Mouse (Mus musculus): ENCODE measurements around the gene Smim27. TPM values are rescaled to one million over a fixed set of nuclear protein-coding genes. Genes with fewer than 3 reads are reported as not detected.

Smim27 gene
- polyA plus RNA-seq, 1 experiment from 2014 or later: 29.0 TPM

DNA sequence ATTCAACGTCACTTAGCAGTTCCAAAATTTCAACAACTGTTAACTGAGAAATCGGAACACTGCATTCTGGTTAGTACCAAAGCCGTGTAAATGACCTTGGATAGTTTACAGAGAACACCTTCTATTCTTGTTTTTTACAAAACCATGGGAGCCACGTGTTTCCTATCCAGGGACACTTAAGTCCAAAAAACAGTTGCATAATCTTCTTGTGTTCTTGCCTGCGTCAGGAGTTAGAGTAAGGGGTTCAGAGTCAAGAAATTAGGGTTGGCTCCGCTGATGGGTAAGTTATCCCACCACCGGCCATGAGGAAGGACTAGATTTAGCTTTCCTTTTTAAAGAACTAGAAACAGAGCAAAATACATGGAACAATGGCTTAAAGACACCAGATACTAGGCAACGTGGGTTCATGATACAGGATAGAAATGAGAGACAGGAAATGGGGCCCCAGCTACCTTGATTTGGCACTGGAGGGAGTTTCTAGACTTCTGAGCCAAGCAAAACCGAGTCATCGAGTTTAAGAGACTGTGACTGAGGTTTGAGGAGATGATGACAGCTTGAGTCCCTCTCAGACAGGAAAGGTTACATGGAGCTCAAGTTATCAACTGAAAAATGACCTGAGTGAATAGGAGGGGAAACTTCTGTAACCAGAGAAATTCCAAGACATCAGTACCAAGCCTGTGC, 33.2 kb downstream of the Smim27 start:
- Histone ChIP-seq H3K4me1 (ENCODE audit: control insufficient read depth, insufficient read depth, low read length) (0 out of 2 replicates have a peak, but pooled peaks cover 3% of the 10 kb centered on the region), H3K4me3 (ENCODE audit: low read depth, low read length) (no peak overlapping the region), H3K4me2 (no peak overlapping the region), H3K36me3 (ENCODE audit: control insufficient read depth, insufficient read depth, low read length) (no peaks in the 10 kb centered on the region), H3K27me3 (ENCODE audit: control insufficient read depth, insufficient read depth, low read length) (no peaks in the 10 kb centered on the region), H3K27ac (ENCODE audit: low read depth, low read length) (no peak overlapping the region), H3K9me3 (replicated peaks; ENCODE audit: control insufficient read depth, low read length) (no peaks in the 10 kb centered on the region), H3K9ac (ENCODE audit: low read depth, low read length) (no peak overlapping the region)
- 62% methylated on average over 10 of the region's 10 CpGs for WGBS (ENCODE audit: insufficient replicate concordance)
- no peak for ATAC-seq (replicated peaks; ENCODE audit: insufficient number of reproducible peaks, low FRiP score, low TSS enrichment)

DNA sequence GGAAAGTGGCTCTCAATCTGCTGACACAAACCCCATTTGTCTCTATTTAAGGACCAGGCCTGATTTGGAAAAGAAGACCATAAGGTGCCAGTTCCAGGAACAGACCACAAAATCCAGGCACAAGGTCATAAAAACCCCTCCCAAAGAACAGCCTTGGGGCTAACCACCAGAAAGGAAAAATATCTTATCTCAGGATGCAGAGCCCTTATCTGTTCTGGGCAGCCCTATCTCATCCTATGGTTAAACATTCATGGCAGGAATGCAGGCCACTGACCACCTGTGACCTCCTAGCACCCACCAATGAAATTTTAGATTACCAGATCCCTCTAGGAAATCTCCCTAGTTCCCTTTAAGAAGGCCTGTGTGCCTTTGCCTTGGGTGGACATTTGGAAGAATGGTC, 40.3 kb downstream of the Smim27 start:
- H3K9me3 ChIP-seq (replicated peaks; ENCODE audit: control insufficient read depth, low read length): no peaks in the 10 kb centered on the region
- no peaks in the 10 kb centered on the region for H3K4me1 ChIP-seq (ENCODE audit: control insufficient read depth, insufficient read depth, low read length)
- no peak overlapping the region for H3K9ac ChIP-seq (ENCODE audit: low read depth, low read length)
- H3K4me2 ChIP-seq: no peak overlapping the region
- ATAC-seq (replicated peaks; ENCODE audit: insufficient number of reproducible peaks, low FRiP score, low TSS enrichment): no peak
- no peak overlapping the region for H3K4me3 ChIP-seq (ENCODE audit: low read depth, low read length)
- H3K27me3 ChIP-seq (ENCODE audit: control insufficient read depth, insufficient read depth, low read length): no peaks in the 10 kb centered on the region
- H3K27ac ChIP-seq (ENCODE audit: low read depth, low read length): no peak overlapping the region
- no peaks in the 10 kb centered on the region for H3K36me3 ChIP-seq (ENCODE audit: control insufficient read depth, insufficient read depth, low read length)

DNA sequence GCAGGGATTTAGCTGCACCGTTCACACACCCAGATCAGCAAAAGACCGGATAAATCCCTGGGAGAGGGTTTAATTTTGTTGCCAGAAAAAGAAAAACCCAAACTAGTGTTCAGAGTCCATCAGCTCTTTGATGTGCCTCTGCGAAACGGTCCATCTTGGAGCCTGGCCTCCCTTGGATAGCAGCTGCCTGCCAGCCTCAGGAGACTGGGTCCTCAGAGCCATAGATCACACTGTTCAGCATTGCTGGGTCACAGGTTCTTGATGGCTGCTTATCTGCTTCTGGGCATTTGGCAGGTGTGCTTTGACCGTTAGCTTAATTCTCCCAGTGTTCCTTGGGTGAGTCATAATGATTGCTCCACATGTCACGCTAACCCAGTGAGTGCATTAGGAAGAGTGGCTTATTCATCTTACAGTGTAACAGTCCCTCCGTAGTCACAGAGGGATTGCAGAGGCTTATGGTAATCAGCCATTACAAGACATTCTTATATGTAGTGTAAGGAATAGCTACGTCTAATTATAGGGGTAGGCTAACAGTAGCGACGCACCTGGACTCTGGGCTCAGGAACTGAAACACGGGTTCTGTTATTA, 41.5 kb downstream of the Smim27 start:
- H3K9me3 ChIP-seq (replicated peaks; ENCODE audit: control insufficient read depth, low read length): no peaks in the 10 kb centered on the region
- H3K4me1 ChIP-seq (ENCODE audit: control insufficient read depth, insufficient read depth, low read length): no peaks in the 10 kb centered on the region
- no peak overlapping the region for H3K9ac ChIP-seq (ENCODE audit: low read depth, low read length)
- no peak for ATAC-seq (replicated peaks; ENCODE audit: insufficient number of reproducible peaks, low FRiP score, low TSS enrichment)
- H3K4me2 ChIP-seq: no peak overlapping the region
- no peak overlapping the region for H3K27ac ChIP-seq (ENCODE audit: low read depth, low read length)
- H3K4me3 ChIP-seq (ENCODE audit: low read depth, low read length): no peak overlapping the region
- no peaks in the 10 kb centered on the region for H3K36me3 ChIP-seq (ENCODE audit: control insufficient read depth, insufficient read depth, low read length)
- H3K27me3 ChIP-seq (ENCODE audit: control insufficient read depth, insufficient read depth, low read length): no peaks in the 10 kb centered on the region
- 75% methylated on average over 11 of the region's 11 CpGs for WGBS (ENCODE audit: insufficient replicate concordance)

DNA sequence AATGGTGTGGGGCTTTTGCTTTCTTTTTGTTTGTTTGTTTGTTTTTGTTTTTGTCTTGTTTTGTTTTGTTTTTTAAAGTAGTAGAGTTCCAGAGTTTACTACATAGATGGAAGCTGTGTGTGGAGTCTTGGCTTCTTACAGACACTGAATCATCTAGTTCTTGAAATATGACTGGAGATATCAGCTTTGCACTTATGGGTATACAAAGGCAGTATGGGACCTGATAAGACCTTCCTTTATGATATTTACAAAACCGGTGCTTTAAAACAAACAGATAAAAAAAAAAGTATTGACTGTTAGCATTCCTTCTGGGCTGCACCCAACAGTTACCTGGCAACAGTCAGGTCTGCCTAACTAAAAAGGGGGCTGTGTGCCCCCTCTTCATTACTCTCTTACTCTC, 42.8 kb downstream of the Smim27 start:
- 63% methylated on average over 1 of the region's 1 CpGs for WGBS (ENCODE audit: insufficient replicate concordance)
- Histone ChIP-seq H3K4me3 (ENCODE audit: low read depth, low read length) (no peak overlapping the region), H3K9ac (ENCODE audit: low read depth, low read length) (no peak overlapping the region), H3K27me3 (ENCODE audit: control insufficient read depth, insufficient read depth, low read length) (no peaks in the 10 kb centered on the region), H3K4me1 (ENCODE audit: control insufficient read depth, insufficient read depth, low read length) (no peaks in the 10 kb centered on the region), H3K36me3 (ENCODE audit: control insufficient read depth, insufficient read depth, low read length) (no peaks in the 10 kb centered on the region), H3K9me3 (replicated peaks; ENCODE audit: control insufficient read depth, low read length) (no peaks in the 10 kb centered on the region), H3K4me2 (no peak overlapping the region), H3K27ac (ENCODE audit: low read depth, low read length) (no peak overlapping the region)
- no peak for ATAC-seq (replicated peaks; ENCODE audit: insufficient number of reproducible peaks, low FRiP score, low TSS enrichment)

DNA sequence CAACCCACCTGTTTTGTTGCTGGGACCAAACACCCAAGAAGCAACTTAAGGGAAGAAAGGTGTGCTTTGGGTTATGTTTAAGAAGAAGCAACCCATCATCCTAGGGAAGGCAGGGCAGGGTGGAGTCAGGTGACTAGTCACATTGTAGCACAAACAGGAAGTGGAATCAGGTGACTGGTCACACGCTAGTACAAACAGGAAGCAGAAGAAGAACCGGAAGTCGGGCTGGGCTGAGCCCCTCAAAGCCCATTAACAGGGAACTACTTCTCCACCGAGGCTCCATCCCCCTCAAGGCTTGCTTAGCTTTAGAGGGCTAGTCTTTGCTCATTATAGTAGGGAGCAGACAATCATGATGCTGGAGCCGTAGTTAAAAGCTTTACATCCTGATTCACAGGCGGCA, 43.6 kb downstream of the Smim27 start:
- no peak overlapping the region for H3K27ac ChIP-seq (ENCODE audit: low read depth, low read length)
- H3K27me3 ChIP-seq (ENCODE audit: control insufficient read depth, insufficient read depth, low read length): no peaks in the 10 kb centered on the region
- H3K9me3 ChIP-seq (replicated peaks; ENCODE audit: control insufficient read depth, low read length): no peaks in the 10 kb centered on the region
- no peak overlapping the region for H3K4me2 ChIP-seq
- 68% methylated on average over 6 of the region's 6 CpGs for WGBS (ENCODE audit: insufficient replicate concordance)
- no peak overlapping the region for H3K9ac ChIP-seq (ENCODE audit: low read depth, low read length)
- H3K36me3 ChIP-seq (ENCODE audit: control insufficient read depth, insufficient read depth, low read length): no peaks in the 10 kb centered on the region
- no peaks in the 10 kb centered on the region for H3K4me1 ChIP-seq (ENCODE audit: control insufficient read depth, insufficient read depth, low read length)
- H3K4me3 ChIP-seq (ENCODE audit: low read depth, low read length): no peak overlapping the region
- no peak for ATAC-seq (replicated peaks; ENCODE audit: insufficient number of reproducible peaks, low FRiP score, low TSS enrichment)

DNA sequence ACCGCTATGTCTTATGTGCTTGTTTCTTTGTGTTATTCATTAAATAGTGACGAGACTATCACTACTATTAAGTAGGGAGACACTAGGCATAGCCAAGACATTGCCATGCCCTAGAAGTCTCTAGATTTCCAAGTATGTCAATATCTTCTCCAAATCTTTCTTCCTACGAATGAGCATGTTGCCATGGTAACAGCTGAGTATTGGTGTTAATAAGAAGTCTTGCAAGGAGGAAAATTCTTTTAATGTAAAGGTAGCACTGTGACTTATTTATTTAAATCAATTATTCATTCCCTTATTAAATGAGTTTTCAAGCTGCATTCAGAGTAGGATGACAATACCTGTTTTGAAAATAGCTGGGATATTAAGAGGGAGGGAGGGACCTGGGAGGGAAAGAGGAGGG, 48.0 kb downstream of the Smim27 start:
- Histone ChIP-seq H3K9ac (ENCODE audit: low read depth, low read length) (no peak overlapping the region), H3K27me3 (ENCODE audit: control insufficient read depth, insufficient read depth, low read length) (no peaks in the 10 kb centered on the region), H3K9me3 (replicated peaks; ENCODE audit: control insufficient read depth, low read length) (no peaks in the 10 kb centered on the region), H3K4me1 (ENCODE audit: control insufficient read depth, insufficient read depth, low read length) (no peaks in the 10 kb centered on the region), H3K27ac (ENCODE audit: low read depth, low read length) (no peak overlapping the region), H3K4me3 (ENCODE audit: low read depth, low read length) (no peak overlapping the region), H3K4me2 (no peak overlapping the region), H3K36me3 (ENCODE audit: control insufficient read depth, insufficient read depth, low read length) (no peaks in the 10 kb centered on the region)
- no peak for ATAC-seq (replicated peaks; ENCODE audit: insufficient number of reproducible peaks, low FRiP score, low TSS enrichment)
- 85% methylated on average over 3 of the region's 3 CpGs for WGBS (ENCODE audit: insufficient replicate concordance)

Other genes with a start within 250 kb of the Smim27 start
- gene Aco1, start 126.5 kb upstream of the Smim27 start, polyA plus RNA-seq (2014; fragmentation: Nextera tagmentation; extraction: Ambion mirVana): 32.1 and 33.0 TPM in 2 replicates
- gene Ddx58, start 29.8 kb upstream of the Smim27 start, polyA plus RNA-seq (2014; fragmentation: Nextera tagmentation; extraction: Ambion mirVana): 5.3 and 5.8 TPM in 2 replicates
- gene Topors, start 271 bp downstream of the Smim27 start, polyA plus RNA-seq (2014; fragmentation: Nextera tagmentation; extraction: Ambion mirVana): 34.5 and 35.5 TPM in 2 replicates
- 476 and 490 TPM in 2 replicates for gene Ndufb6, start 9.8 kb downstream of the Smim27 start, polyA plus RNA-seq (2014; fragmentation: Nextera tagmentation; extraction: Ambion mirVana)
- gene Tmem215, start 202.6 kb downstream of the Smim27 start, polyA plus RNA-seq (2014; fragmentation: Nextera tagmentation; extraction: Ambion mirVana): 0.52 and 0.61 TPM in 2 replicates